Mouse (Mus musculus): ENCODE measurements around the gene Zfp3. TPM values are rescaled to one million over a fixed set of nuclear protein-coding genes. Genes with fewer than 3 reads are reported as not detected.

Zfp3 gene
- polyA plus RNA-seq, 1 experiment = 1.7 TPM

GRCm38 (mm10) chr11:70815071-70815470 lies 51.1 kb downstream of the Zfp3 start:
- Histone ChIP-seq H3K36me3 (ENCODE audit: control insufficient read depth, insufficient read depth, low read length) (no peaks in the 10 kb centered on the region), H3K4me1 (ENCODE audit: control insufficient read depth, insufficient read depth, low read length) (no peaks in the 10 kb centered on the region), H3K4me3 (ENCODE audit: insufficient read depth, low read depth, low read length) (no peak overlapping the region), H3K27me3 (replicated peaks; ENCODE audit: control insufficient read depth, insufficient read depth, low read length) (no peaks in the 10 kb centered on the region), H3K27ac (ENCODE audit: insufficient read depth, low read depth, low read length) (no peak overlapping the region)
- no peak for DNase-seq
- TF ChIP-seq POLR2A (IDR thresholded peaks at IDR 0.05; ENCODE audit: low read depth, low read length) (no peak), CTCF (conservative IDR thresholded peaks at IDR 0.05; ENCODE audit: insufficient read depth, insufficient read length, low read depth, low read length) (no peak)
- WGBS = 83% methylated on average over 8 of the region's 8 CpGs

- H3K27ac ChIP-seq (ENCODE audit: insufficient read depth, low read depth, low read length) = no peak overlapping the region
- peak; percentile 70 for DNase-seq
- 23% methylated on average over 6 of the region's 6 CpGs for WGBS
- H3K36me3 ChIP-seq (ENCODE audit: control insufficient read depth, insufficient read depth, low read length) = no peaks in the 10 kb centered on the region
- no peak overlapping the region for H3K4me3 ChIP-seq (ENCODE audit: insufficient read depth, low read depth, low read length)
- no peaks in the 10 kb centered on the region for H3K4me1 ChIP-seq (ENCODE audit: control insufficient read depth, insufficient read depth, low read length)
- TF ChIP-seq CTCF (conservative IDR thresholded peaks at IDR 0.05; ENCODE audit: insufficient read depth, insufficient read length, low read depth, low read length) (peak; percentile 51), POLR2A (IDR thresholded peaks at IDR 0.05; ENCODE audit: low read depth, low read length) (no peak)
- H3K27me3 ChIP-seq (replicated peaks; ENCODE audit: control insufficient read depth, insufficient read depth, low read length) = no peaks in the 10 kb centered on the region
Measured at GRCm38 (mm10) chr11:70815498-70816078, 51.6 kb downstream of the Zfp3 start.

- DNase-seq = no peak
- Histone ChIP-seq H3K27ac (ENCODE audit: insufficient read depth, low read depth, low read length) (no peak overlapping the region), H3K4me1 (ENCODE audit: control insufficient read depth, insufficient read depth, low read length) (no peaks in the 10 kb centered on the region), H3K36me3 (ENCODE audit: control insufficient read depth, insufficient read depth, low read length) (no peaks in the 10 kb centered on the region), H3K4me3 (ENCODE audit: insufficient read depth, low read depth, low read length) (no peak overlapping the region), H3K27me3 (replicated peaks; ENCODE audit: control insufficient read depth, insufficient read depth, low read length) (no peaks in the 10 kb centered on the region)
- WGBS = 66% methylated on average over 4 of the region's 4 CpGs
- no peak for TF ChIP-seq CTCF (conservative IDR thresholded peaks at IDR 0.05; ENCODE audit: insufficient read depth, insufficient read length, low read depth, low read length)
- no peak for TF ChIP-seq POLR2A (IDR thresholded peaks at IDR 0.05; ENCODE audit: low read depth, low read length)
Measured at GRCm38 (mm10) chr11:70816770-70817169, 52.8 kb downstream of the Zfp3 start.

- Histone ChIP-seq H3K27me3 (replicated peaks; ENCODE audit: control insufficient read depth, insufficient read depth, low read length) (no peaks in the 10 kb centered on the region), H3K4me3 (ENCODE audit: insufficient read depth, low read depth, low read length) (no peak overlapping the region), H3K27ac (ENCODE audit: insufficient read depth, low read depth, low read length) (no peak overlapping the region), H3K36me3 (ENCODE audit: control insufficient read depth, insufficient read depth, low read length) (no peaks in the 10 kb centered on the region), H3K4me1 (ENCODE audit: control insufficient read depth, insufficient read depth, low read length) (peaks cover 4% of the 10 kb centered on the region; the same call in 1 of the 2 replicates)
- no peak for DNase-seq
- TF ChIP-seq CTCF (conservative IDR thresholded peaks at IDR 0.05; ENCODE audit: insufficient read depth, insufficient read length, low read depth, low read length) (no peak), POLR2A (IDR thresholded peaks at IDR 0.05; ENCODE audit: low read depth, low read length) (no peak)
- WGBS = 74% methylated on average over 8 of the region's 8 CpGs
Measured at GRCm38 (mm10) chr11:70820120-70820519, 56.1 kb downstream of the Zfp3 start.

GRCm38 (mm10) chr11:70821728-70822591 lies 58.0 kb downstream of the Zfp3 start:
- Histone ChIP-seq H3K27ac (ENCODE audit: insufficient read depth, low read depth, low read length) (peak overlapping the region; percentile 7; the same call in 1 of the 2 replicates), H3K4me3 (ENCODE audit: insufficient read depth, low read depth, low read length) (0 out of 2 replicates have a peak overlapping the region, but pooled peaks have one; percentile 9)
- TF ChIP-seq CTCF (conservative IDR thresholded peaks at IDR 0.05; ENCODE audit: insufficient read depth, insufficient read length, low read depth, low read length) = no peak
- TF ChIP-seq POLR2A (IDR thresholded peaks at IDR 0.05; ENCODE audit: low read depth, low read length) = no peak

More at GRCm38 (mm10) chr11:70821728-70822591, 58.0 kb downstream of the Zfp3 start:
- H3K4me1 ChIP-seq (ENCODE audit: control insufficient read depth, insufficient read depth, low read length) = peaks cover 4% of the 10 kb centered on the region; the same call in 1 of the 2 replicates
- 35% methylated on average over 17 of the region's 17 CpGs for WGBS
- H3K36me3 ChIP-seq (ENCODE audit: control insufficient read depth, insufficient read depth, low read length) = no peaks in the 10 kb centered on the region
- H3K27me3 ChIP-seq (replicated peaks; ENCODE audit: control insufficient read depth, insufficient read depth, low read length) = no peaks in the 10 kb centered on the region
- peak; percentile 87 for DNase-seq

Other genes with a start within 250 kb of the Zfp3 start
- gene Vmo1, start 249.6 kb upstream of the Zfp3 start, polyA plus RNA-seq (2012; rRNA removed) = 0.15 TPM in 1 of 2 replicates, not detected in the other
- gene Gltpd2, start 245.0 kb upstream of the Zfp3 start, polyA plus RNA-seq (2012; rRNA removed) = 2.8 and 3.3 TPM in 2 replicates
- gene Psmb6, start 238.8 kb upstream of the Zfp3 start, polyA plus RNA-seq (2012; rRNA removed) = 335 and 398 TPM in 2 replicates
- not detected in 2 replicates for gene Gm40193, start 231.3 kb upstream of the Zfp3 start, polyA plus RNA-seq (2012; rRNA removed)
- 16.6 and 18.0 TPM in 2 replicates for gene Pld2, start 224.1 kb upstream of the Zfp3 start, polyA plus RNA-seq (2012; rRNA removed)
- 73.1 and 91.8 TPM in 2 replicates for gene Mink1, start 201.3 kb upstream of the Zfp3 start, polyA plus RNA-seq (2012; rRNA removed)
- 0.29 TPM in 1 of 2 replicates, not detected in the other for gene 4930544D05Rik, start 148.4 kb upstream of the Zfp3 start, polyA plus RNA-seq (2012; rRNA removed)
- 0.86 and 1.0 TPM in 2 replicates for gene Chrne, start 145.0 kb upstream of the Zfp3 start, polyA plus RNA-seq (2012; rRNA removed)
- gene Gp1ba, start 125.1 kb upstream of the Zfp3 start, polyA plus RNA-seq (2012; rRNA removed) = 0.03 TPM in 1 of 2 replicates, not detected in the other
- 118 and 123 TPM in 2 replicates for gene Rnf167, start 117.0 kb upstream of the Zfp3 start, polyA plus RNA-seq (2012; rRNA removed)
- 281 and 284 TPM in 2 replicates for gene Slc25a11, start 116.7 kb upstream of the Zfp3 start, polyA plus RNA-seq (2012; rRNA removed)
- 686 and 750 TPM in 2 replicates for gene Pfn1, start 109.6 kb upstream of the Zfp3 start, polyA plus RNA-seq (2012; rRNA removed)
- 9.2 and 30.9 TPM in 2 replicates for gene Eno3, start 107.0 kb upstream of the Zfp3 start, polyA plus RNA-seq (2012; rRNA removed)
- 44.6 and 59.8 TPM in 2 replicates for gene Spag7, start 94.8 kb upstream of the Zfp3 start, polyA plus RNA-seq (2012; rRNA removed)
- gene Camta2, start 76.1 kb upstream of the Zfp3 start, polyA plus RNA-seq (2012; rRNA removed) = 23.6 and 28.7 TPM in 2 replicates
- gene Inca1, start 64.1 kb upstream of the Zfp3 start, polyA plus RNA-seq (2012; rRNA removed) = 5.3 and 5.4 TPM in 2 replicates
- gene Kif1c, start 63.7 kb upstream of the Zfp3 start, polyA plus RNA-seq (2012; rRNA removed) = 91.0 and 94.9 TPM in 2 replicates
- gene Scimp, start 48.4 kb downstream of the Zfp3 start, polyA plus RNA-seq (2012; rRNA removed) = 1.7 and 2.4 TPM in 2 replicates
- 3.7 and 4.7 TPM in 2 replicates for gene Rabep1, start 80.6 kb downstream of the Zfp3 start, polyA plus RNA-seq (2012; rRNA removed)
- gene Nup88, start 205.8 kb downstream of the Zfp3 start, polyA plus RNA-seq (2012; rRNA removed) = 23.0 and 23.7 TPM in 2 replicates
- 55.3 and 57.2 TPM in 2 replicates for gene Rpain, start 206.0 kb downstream of the Zfp3 start, polyA plus RNA-seq (2012; rRNA removed)
- gene C1qbp, start 218.8 kb downstream of the Zfp3 start, polyA plus RNA-seq (2012; rRNA removed) = 111 and 138 TPM in 2 replicates
- gene Dhx33, start 240.2 kb downstream of the Zfp3 start, polyA plus RNA-seq (2012; rRNA removed) = 14.9 and 21.7 TPM in 2 replicates